Mouse (Mus musculus): ENCODE measurements around the gene Prpf4b.

The Prpf4b gene

DNA sequence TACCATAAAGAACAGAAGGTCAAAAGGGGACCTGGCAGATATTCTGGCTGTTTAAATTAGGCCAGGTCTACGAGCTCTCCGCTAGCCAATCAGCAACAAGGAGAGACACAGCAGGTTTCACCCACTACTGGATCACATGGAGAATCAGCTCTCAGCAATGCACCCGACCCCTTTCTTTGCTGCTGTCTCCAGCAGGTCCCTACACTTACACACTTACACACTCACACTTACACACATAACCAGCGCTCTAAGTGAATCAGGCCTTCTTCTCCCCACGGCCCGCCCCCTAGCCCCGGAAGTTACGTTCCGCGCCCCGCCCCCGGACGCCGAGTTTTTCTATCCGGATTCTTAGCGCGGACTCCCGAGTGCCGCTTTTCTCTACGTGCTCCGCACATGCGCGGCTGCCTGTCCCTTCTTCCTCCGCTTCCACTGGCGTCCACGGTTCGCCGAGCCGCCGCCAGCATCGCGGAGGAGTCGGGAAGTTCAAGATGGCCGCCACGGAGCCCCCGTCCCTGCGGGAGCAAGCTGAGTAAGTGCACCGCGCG lies at the start of gene Prpf4b:
Prpf4b (plus strand) TSS at position 137 of the 545 bp plus-strand sequence.
- in situ Hi-C loops (cut with MboI; ENCODE audit: low pct_unique_long_range_greater_than_20kb in 1 of 2, low sequenced_read_pairs in 2 of 2, unreplicated experiment in 1 of 2) = loop anchor here in 1 of 2 experiments (5.0 kb wide), 1 partner anchor 223 kb away; the partner anchor contains the start of gene Pxdc1

DNA sequence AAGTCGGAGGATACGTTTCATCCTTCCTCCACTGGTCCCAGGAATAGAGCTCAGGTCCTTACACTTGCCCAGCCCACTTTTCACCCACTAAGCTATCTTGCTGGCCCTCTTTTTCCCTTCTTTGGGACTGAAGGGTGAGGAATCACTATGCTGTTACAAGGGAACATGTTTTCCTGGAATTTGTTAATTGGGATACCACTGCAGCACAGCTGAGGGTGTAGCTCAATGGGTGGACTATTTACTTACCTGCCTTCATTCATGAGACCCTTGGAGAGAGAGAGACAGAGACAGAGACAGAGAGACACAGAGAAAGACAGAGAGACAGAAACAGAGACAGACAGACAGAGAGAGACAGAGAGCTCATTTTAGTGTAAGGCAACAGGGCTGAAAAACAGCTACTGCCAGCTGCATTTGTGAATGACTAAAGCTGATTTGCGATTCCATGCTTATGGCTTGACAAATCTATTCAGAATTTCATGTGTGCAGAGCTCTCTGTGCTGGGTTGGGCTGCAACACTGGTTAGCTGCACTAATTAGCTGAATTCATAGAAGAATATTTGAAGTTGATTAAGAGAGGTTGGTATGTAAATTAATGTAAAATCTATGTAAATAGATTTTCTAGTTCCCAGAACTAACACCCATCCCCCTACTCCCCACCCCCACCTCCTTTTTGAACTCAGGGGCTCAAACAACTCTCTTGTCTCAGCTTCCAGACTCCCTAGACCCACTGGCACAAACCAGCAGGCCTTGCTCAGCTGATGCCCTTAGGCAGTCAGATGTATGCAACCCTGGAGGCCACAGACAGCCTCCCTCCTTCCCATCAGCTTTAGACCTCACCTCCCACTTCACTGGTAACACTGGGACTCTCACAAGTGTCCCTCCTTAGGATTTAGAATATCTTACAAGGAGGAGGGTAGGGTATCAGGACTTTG lies 48.1 kb upstream of the Prpf4b start:
- in situ Hi-C loops (cut with MboI; ENCODE audit: low pct_unique_long_range_greater_than_20kb in 1 of 2, low sequenced_read_pairs in 2 of 2, unreplicated experiment in 1 of 2) = no loop called here

DNA sequence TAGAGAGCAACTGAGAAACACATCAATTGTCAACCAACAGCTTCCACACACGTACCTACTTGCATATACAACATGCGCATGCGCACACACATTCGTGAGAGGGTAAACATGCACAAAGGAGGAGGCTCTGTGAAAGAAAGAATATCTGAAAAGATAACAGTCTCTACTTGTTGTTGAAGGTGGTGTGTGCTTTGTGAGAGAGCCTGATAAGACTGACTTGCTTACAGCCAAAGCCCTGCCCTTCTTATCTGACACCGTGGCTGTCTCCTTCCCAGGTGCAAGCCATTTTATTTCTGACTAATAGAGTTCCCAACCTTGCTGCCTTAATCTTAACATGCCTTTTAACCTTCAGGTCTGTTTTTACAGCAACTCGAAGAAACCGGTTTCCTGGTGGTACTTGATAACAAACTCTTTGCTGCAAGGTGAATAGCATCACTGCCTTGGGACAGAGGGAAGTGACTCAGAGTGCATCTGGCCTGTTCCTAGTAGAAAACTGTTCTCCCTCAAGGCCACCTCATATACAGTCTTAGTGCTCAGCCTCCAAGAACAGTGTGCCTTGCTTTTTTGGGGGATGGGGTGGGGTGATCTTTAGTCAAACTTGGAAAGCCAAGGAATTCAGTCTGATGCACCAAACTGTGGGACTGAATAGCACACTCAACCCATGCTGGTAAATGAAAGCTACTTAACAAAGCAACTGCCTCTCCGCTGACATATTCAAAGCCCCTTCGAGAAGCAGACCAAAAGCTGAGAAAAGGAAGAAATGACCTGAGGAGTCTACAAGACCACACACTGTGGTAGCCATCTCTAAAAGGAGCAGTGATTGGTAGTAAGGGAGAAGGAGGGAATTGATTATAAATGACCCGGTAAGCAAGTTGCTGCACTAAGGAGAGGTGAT lies 46.9 kb upstream of the Prpf4b start:
- in situ Hi-C loops (cut with MboI; ENCODE audit: low pct_unique_long_range_greater_than_20kb in 1 of 2, low sequenced_read_pairs in 2 of 2, unreplicated experiment in 1 of 2) = no loop called here

- in situ Hi-C loops (cut with MboI; ENCODE audit: low pct_unique_long_range_greater_than_20kb in 1 of 2, low sequenced_read_pairs in 2 of 2, unreplicated experiment in 1 of 2) = no loop called here
Observed at GRCm38 (mm10) chr13:34842851-34843250, 32.3 kb upstream of the Prpf4b start.

GRCm38 (mm10) chr13:34850759-34851158 lies 24.3 kb upstream of the Prpf4b start:
- in situ Hi-C loops (cut with MboI; ENCODE audit: low pct_unique_long_range_greater_than_20kb in 1 of 2, low sequenced_read_pairs in 2 of 2, unreplicated experiment in 1 of 2) = loop anchor here (10.0 to 25.0 kb wide), 2 partner anchors 106 to 663 kb away; no protein-coding TSS in a partner anchor

- in situ Hi-C loops (cut with MboI; ENCODE audit: low pct_unique_long_range_greater_than_20kb in 1 of 2, low sequenced_read_pairs in 2 of 2, unreplicated experiment in 1 of 2) = loop anchor here (10.0 to 25.0 kb wide), 2 partner anchors 106 to 664 kb away; no protein-coding TSS in a partner anchor
Observed at GRCm38 (mm10) chr13:34851191-34851784, 23.8 kb upstream of the Prpf4b start.

GRCm38 (mm10) chr13:34857526-34857925 lies 17.6 kb upstream of the Prpf4b start:
- in situ Hi-C loops (cut with MboI; ENCODE audit: low pct_unique_long_range_greater_than_20kb in 1 of 2, low sequenced_read_pairs in 2 of 2, unreplicated experiment in 1 of 2) = loop anchor here (10.0 to 25.0 kb wide), 2 partner anchors 113 to 670 kb away; no protein-coding TSS in a partner anchor

DNA sequence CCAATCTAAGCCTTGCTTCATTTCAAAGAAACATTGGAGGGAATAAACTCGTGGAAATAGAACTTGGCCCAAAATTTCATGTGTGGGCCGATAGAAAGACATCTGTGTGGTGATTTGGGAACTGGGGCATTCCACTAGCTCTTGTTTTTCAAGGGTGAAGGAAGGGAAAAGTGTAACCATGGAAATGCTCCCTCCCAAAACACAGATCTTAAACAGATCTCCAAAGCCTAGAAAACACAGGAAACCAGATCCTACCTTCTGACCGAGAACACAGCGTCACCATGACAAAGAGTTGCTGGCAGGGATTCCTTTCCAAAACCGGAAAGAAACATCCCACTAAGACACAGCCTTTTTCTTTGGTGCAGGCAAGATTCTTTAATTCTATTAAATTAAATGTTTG lies 15.7 kb upstream of the Prpf4b start:
- in situ Hi-C loops (cut with MboI; ENCODE audit: low pct_unique_long_range_greater_than_20kb in 1 of 2, low sequenced_read_pairs in 2 of 2, unreplicated experiment in 1 of 2) = loop anchor here (10.0 to 25.0 kb wide), 2 partner anchors 115 to 672 kb away; no protein-coding TSS in a partner anchor

DNA sequence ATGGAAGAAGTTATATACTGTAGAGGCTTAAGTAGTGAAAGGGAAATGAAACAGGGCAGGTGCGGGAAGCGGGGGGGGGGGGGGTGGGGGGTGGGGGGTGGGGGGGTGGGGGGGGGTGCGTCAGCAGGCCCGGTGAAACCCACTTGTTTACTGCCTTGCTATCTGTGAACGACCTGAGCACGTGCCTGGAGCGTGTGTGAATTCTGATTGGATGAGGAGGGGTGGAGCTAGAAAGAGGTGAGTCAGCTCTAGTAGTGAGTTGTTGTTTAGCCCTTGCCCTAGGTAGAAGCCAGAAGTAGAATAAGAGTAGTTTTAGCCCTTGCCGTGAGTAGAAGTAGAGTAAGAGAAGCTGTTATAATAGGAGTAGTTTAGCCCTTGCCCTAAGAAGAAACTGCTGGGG lies 13.9 kb upstream of the Prpf4b start:
- in situ Hi-C loops (cut with MboI; ENCODE audit: low pct_unique_long_range_greater_than_20kb in 1 of 2, low sequenced_read_pairs in 2 of 2, unreplicated experiment in 1 of 2) = loop anchor here (10.0 to 25.0 kb wide), 3 partner anchors 126 to 674 kb away; partner anchors contain the start of genes Fam50b (in 1 of the 2) and Pxdc1 (in 1 of the 2)

GRCm38 (mm10) chr13:34864420-34865169 lies 10.5 kb upstream of the Prpf4b start:
- in situ Hi-C loops (cut with MboI; ENCODE audit: low pct_unique_long_range_greater_than_20kb in 1 of 2, low sequenced_read_pairs in 2 of 2, unreplicated experiment in 1 of 2) = loop anchor here (10.0 to 25.0 kb wide), 3 partner anchors 130 to 677 kb away; partner anchors contain the start of genes Fam50b (in 1 of the 2) and Pxdc1 (in 1 of the 2)

DNA sequence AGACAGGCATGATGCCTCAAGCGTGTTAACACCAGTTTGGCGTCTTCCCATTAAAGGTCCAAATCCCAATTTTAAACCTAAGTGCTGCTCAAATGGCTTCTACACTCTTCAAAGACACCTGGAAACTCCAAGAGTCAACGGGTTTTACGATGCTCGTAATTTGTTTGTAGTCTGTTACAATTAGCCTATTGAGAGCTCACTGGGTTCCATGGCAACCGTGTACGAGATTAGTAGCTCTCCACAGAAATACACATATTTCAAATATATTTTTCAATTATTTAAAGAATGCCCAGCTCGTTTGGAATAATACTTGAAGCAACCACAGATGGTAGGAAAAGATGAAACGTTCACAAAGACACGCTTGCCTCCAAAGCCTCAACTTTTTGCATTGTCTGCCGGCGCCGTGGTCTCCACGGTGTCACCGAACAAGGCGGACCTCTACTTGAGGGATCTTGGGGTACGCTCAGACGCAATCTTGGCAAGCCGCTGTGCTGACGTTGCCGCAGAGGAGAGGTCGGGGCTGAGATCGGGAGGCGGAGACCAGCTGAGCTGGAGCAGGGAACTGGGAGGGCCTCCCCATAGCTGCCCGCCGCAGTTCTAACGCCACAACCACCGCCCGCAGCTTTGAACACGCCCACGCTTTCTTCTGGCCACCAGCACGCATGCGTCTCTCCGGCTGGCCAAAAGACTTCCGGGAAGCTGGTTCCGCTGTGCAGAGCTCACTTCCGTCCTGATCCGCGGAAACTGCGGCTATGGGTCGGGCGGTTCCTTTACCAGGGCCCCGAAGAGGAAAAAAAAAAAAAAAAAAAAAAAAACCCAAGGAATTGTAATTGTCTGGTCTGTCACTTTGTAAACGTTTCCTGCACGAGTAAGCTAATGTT lies 1.1 kb upstream of the Prpf4b start:
- in situ Hi-C loops (cut with MboI; ENCODE audit: low pct_unique_long_range_greater_than_20kb in 1 of 2, low sequenced_read_pairs in 2 of 2, unreplicated experiment in 1 of 2) = loop anchor here in 1 of 2 experiments (25.0 kb wide), 1 partner anchor 687 kb away; no protein-coding TSS in a partner anchor

DNA sequence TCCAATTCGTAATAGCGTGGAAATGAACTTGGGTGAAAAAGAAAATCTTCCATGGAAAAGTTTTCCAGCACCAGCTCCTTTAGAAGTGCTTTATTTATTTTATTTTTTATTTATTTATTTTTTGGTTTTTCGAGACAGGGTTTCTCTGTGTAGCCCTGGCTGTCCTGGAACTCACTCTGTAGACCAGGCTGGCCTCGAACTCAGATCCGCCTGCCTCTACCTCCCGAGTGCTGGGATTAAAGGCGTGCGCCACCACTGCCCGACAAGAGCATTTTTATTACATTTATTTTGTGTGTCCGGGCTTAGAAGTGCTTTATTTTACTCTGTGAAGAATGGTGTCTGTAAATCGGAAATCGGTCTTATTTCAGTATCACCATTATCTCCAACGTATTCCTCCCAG lies 366 bp upstream of the Prpf4b start:
- in situ Hi-C loops (cut with MboI; ENCODE audit: low pct_unique_long_range_greater_than_20kb in 1 of 2, low sequenced_read_pairs in 2 of 2, unreplicated experiment in 1 of 2) = loop anchor here in 1 of 2 experiments (5.0 to 25.0 kb wide), 2 partner anchors 222 to 687 kb away; partner anchors contain the start of gene Pxdc1

DNA sequence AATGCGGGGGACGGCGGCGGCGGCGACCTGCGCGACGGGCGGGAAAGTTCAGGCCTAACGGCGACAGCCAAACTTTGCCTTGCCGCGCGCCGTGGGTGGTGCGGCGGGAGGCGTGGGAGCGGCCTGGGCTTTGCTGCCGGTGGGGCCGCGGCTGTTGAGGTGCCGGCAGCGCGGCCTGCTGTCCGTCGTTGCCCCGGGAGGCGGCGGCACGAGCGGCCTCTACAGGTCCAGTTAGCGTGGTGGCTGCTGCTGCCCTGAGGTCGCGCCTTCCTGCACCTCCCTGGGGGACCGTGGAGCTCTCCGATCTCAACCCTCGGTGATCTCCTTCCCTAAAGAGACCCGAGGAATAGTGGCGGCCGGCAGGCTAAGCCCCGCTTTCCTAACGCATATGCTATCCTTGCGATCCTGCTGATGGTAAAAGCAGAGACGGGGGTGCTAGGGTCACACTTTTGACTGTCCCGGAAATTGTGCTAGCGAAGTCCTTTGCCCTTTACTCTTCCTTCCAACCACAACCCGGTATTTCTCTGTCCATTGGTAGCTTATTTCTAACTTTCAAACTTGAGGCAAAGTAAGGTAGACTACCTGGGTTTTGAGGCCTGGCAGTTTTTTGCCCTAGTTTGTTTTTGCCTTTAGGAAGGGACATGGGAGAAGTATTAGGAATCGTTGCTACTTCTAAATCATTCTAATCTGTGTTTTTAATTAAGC lies 791 bp downstream of the Prpf4b start:
- in situ Hi-C loops (cut with MboI; ENCODE audit: low pct_unique_long_range_greater_than_20kb in 1 of 2, low sequenced_read_pairs in 2 of 2, unreplicated experiment in 1 of 2) = loop anchor here in 1 of 2 experiments (5.0 kb wide), 1 partner anchor 224 kb away; the partner anchor contains the start of gene Pxdc1

DNA sequence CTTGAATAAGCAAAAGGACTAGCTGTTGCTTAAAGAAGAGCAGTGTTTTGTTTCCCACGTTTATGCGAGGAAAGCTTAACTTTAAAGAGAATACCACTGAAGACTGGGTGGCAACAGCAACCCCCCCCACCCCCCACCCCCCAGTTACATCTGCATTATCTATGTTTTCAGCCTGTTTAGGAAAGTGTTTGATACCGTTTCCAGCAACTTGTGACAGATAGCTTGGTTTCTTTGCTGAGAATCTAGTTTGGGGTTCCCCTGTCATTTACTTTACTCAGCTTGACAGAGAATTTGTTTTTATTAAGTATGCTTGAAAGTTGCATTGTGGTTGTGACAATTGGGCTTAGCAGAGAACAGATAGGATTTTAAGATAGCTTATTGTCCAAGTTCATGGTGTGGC lies 1.4 kb downstream of the Prpf4b start:
- in situ Hi-C loops (cut with MboI; ENCODE audit: low pct_unique_long_range_greater_than_20kb in 1 of 2, low sequenced_read_pairs in 2 of 2, unreplicated experiment in 1 of 2) = loop anchor here in 1 of 2 experiments (5.0 kb wide), 1 partner anchor 224 kb away; the partner anchor contains the start of gene Pxdc1

DNA sequence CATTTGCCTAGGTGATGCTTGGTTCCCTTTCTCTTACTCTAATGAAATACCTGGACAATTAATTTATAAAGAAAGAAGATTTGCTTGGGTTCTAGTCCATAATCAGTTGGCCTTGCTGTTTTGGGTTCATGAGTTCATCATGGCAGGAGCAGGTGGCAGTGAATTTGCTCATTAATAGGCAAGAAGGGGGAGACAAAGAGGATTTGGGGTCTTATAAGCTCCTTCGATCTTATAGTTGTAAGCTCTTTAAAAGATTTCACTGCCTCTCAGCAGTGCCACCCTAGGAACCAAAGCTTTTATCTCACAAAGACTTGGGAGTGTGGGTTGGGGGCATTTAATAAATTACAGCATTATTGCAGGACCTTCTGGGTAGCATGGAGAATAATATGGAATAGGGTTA lies 17.8 kb downstream of the Prpf4b start:
- in situ Hi-C loops (cut with MboI; ENCODE audit: low pct_unique_long_range_greater_than_20kb in 1 of 2, low sequenced_read_pairs in 2 of 2, unreplicated experiment in 1 of 2) = no loop called here
